Mouse (Mus musculus) liver, embryonic 14.5 days (tissue): ENCODE measurements around the gene Rxfp2. TPM values are rescaled to one million over a fixed set of nuclear protein-coding genes. Genes with fewer than 3 reads are reported as not detected.

Experiments
- ATAC-seq: fragments of 200-750 bp; cut with Nextera tagmentation; 2 replicates; pipeline ENCODE4 v1.8.0; 2017; ENCODE audit warnings: moderate number of reproducible peaks, mild to moderate bottlenecking, moderate library complexity; ENCODE audit not compliant: insufficient read depth
- DNase-seq, 3 experiments: peaks; one replicate each; pipeline ENCODE4 v3.0.0-alpha.2; 2012 to 2013; ENCODE audit warnings: low read depth in 3 of 3, low spot score in 3 of 3
- H3K27ac ChIP-seq: fragments of 300-500 bp; sonication (generic); 2 replicates; pipeline ENCODE4 v1.5.1; 2014; ENCODE audit warnings: moderate library complexity, mild to moderate bottlenecking, control low read depth, inconsistent platforms
- H3K27me3 ChIP-seq: fragments of 300-500 bp; sonication (generic); 2 replicates; pipeline ENCODE4 v1.6.1; 2014; ENCODE audit warnings: mild to moderate bottlenecking, low read length, moderate library complexity; ENCODE audit not compliant: control insufficient read depth, insufficient read depth
- H3K36me3 ChIP-seq: fragments of 300-500 bp; sonication (generic); replicated peaks from 2 replicates; pipeline ENCODE4 v1.6.1; 2014; ENCODE audit warnings: low read depth; ENCODE audit not compliant: control insufficient read depth, insufficient read depth
- H3K4me1 ChIP-seq, 2 experiments: fragments of 200-500 bp in 1 of 2; fragments of 300-500 bp in 1 of 2; sonication (generic) in 1 of 2; replicated peaks; 2 replicates each; pipeline ENCODE4 v1.6.1; 2012 to 2014; ENCODE audit warnings: antibody characterized with exemption in 1 of 2, inconsistent platforms in 1 of 2, low read length in 1 of 2; ENCODE audit not compliant: control insufficient read depth in 2 of 2, insufficient read depth in 2 of 2
- H3K4me2 ChIP-seq: fragments of 300-500 bp; sonication (generic); 2 replicates; pipeline ENCODE4 v1.6.1; 2014; ENCODE audit warnings: low read depth, mild to moderate bottlenecking, control low read depth, moderate library complexity
- H3K4me3 ChIP-seq, 2 experiments: fragments of 200-500 bp in 1 of 2; fragments of 300-500 bp in 1 of 2; sonication (generic) in 1 of 2; 2 replicates each; pipeline ENCODE4 v1.5.1; 2012 to 2014; ENCODE audit warnings: low read depth in 2 of 2, low read length in 2 of 2, mild to moderate bottlenecking in 2 of 2, control low read depth in 1 of 2, inconsistent platforms in 1 of 2, moderate library complexity in 1 of 2; ENCODE audit not compliant: insufficient read depth in 1 of 2
- H3K9ac ChIP-seq: fragments of 300-500 bp; sonication (generic); replicated peaks from 2 replicates; pipeline ENCODE4 v1.6.1; 2014; ENCODE audit warnings: mild to moderate bottlenecking, control low read depth, moderate library complexity
- H3K9me3 ChIP-seq: fragments of 300-500 bp; sonication (generic); 2 replicates; pipeline ENCODE4 v1.6.1; 2016; ENCODE audit warnings: low read length, mixed read lengths; ENCODE audit not compliant: control insufficient read depth
- CTCF ChIP-seq: IDR thresholded peaks from 2 replicates; pipeline ENCODE4 v1.5.1; 2016; ENCODE audit warnings: antibody characterized with exemption, low read depth, control low read depth
- EP300 ChIP-seq: IDR thresholded peaks from 2 replicates; pipeline ENCODE4 v1.6.1; 2016; ENCODE audit warnings: antibody characterized with exemption, low read depth
- WGBS: fragments of 180-500 bp; shearing (Covaris S2); extraction: QIAGEN DNeasy Blood & Tissue Kit; methylation state at CpG from one replicate; pipeline ENCODE4 v1.1.7; 2014; ENCODE audit not compliant: insufficient replicate concordance; 5-methylcytosine and 5-hydroxymethylcytosine counted together
- polyA plus RNA-seq, 2 experiments: library from polyadenylated mRNA; depleted of rRNA in 1 of 2; stranded (reverse) in 1 of 2; unstranded in 1 of 2; fragments of >200 nt; fragmentation: Nextera tagmentation in 1 of 2; extraction: Ambion mirVana in 1 of 2; gene quantifications; 2 replicates each; pipeline versions ENCODE4 v1.2.1 to v1.2.3; 2012 to 2014

Rxfp2 gene
- polyA plus RNA-seq, 2 experiments = not detected

DNA sequence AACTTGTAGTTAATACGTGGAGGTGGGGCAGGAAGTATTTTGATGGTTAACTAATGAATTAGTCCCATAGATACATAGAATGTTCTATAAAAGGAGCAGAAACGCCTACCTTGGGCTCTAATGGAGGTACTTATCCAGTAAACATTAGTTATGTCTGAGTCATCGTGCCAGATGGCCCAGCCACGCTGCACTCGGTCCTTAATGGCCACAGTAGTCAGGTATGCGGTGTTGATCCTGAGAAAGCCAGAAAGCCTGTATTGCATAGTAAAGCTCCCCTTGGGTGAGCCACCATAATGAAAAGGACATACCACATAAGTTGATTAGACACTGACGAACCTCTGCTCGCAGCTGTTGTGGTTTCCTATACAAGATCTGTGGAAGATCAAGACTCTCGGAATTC is 107.4 kb downstream of the Rxfp2 start:
- Histone ChIP-seq H3K9ac (no peak overlapping the region), H3K9me3 (no peaks in the 10 kb centered on the region), H3K4me1 (0 out of 4 replicates have a peak, but pooled peaks cover 0 to 1% of the 10 kb centered on the region in 2 experiments), H3K4me2 (no peak overlapping the region), H3K27ac (no peak overlapping the region), H3K4me3 (no peak overlapping the region), H3K36me3 (no peaks in the 10 kb centered on the region), H3K27me3 (no peaks in the 10 kb centered on the region)
- WGBS = 69% methylated on average over 9 of the region's 9 CpGs
- ATAC-seq = no peak
- TF ChIP-seq CTCF (no peak), EP300 (no peak)
- no peak for DNase-seq

DNA sequence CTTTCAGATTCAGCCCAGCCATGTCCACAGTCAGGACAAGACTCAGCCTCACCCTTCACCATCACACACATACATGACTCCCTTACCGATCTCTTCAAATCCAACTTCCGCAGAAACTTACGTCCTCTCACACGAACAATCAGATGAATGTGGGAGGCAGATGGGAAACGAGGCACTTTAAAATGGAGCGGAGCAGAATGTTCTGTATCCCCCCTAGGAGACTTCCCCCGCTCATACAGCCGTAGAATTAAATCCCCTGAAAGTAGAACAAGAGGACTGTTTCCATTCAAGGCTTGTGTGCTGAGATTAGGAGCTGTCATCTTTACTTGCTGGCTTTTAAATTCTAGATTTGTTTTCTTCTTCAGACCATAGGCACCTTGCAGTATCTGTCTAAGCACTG is 110.0 kb downstream of the Rxfp2 start:
- 83% methylated on average over 8 of the region's 8 CpGs for WGBS
- Histone ChIP-seq H3K27me3 (no peaks in the 10 kb centered on the region), H3K4me1 (no peaks in the 10 kb centered on the region), H3K9ac (no peak overlapping the region), H3K4me2 (no peak overlapping the region), H3K4me3 (no peak overlapping the region), H3K9me3 (no peaks in the 10 kb centered on the region), H3K27ac (no peak overlapping the region), H3K36me3 (no peaks in the 10 kb centered on the region)
- TF ChIP-seq EP300 = no peak
- no peak for TF ChIP-seq CTCF
- DNase-seq = no peak
- ATAC-seq = no peak

DNA sequence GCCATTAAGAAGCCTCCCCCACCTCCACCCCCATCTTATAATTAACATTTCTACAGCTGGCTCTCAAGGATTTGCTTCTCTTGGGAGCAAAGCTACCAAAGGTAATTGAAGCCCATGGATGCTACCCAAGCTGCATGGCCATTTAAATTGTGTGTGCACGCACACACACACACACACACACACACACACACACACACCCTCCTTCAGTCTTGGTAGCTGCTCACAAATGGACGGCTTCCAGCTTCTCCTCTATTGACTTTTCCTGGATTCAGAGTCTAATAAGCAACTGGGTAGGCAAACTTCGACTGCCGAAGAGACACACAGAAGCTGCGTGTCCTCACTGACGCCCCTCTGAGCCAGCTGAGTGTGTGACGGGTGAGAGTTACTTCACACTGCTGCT is 111.7 kb downstream of the Rxfp2 start:
- Histone ChIP-seq H3K27me3 (no peaks in the 10 kb centered on the region), H3K4me2 (no peak overlapping the region), H3K9me3 (no peaks in the 10 kb centered on the region), H3K27ac (no peak overlapping the region), H3K4me1 (peaks cover 6 to 11% of the 10 kb centered on the region in 2 experiments; a peak in 3 of 4 replicates), H3K36me3 (no peaks in the 10 kb centered on the region), H3K9ac (no peak overlapping the region), H3K4me3 (no peak overlapping the region)
- DNase-seq = no peak
- 78% methylated on average over 7 of the region's 7 CpGs for WGBS
- ATAC-seq = no peak
- TF ChIP-seq EP300 = no peak
- TF ChIP-seq CTCF = no peak

DNA sequence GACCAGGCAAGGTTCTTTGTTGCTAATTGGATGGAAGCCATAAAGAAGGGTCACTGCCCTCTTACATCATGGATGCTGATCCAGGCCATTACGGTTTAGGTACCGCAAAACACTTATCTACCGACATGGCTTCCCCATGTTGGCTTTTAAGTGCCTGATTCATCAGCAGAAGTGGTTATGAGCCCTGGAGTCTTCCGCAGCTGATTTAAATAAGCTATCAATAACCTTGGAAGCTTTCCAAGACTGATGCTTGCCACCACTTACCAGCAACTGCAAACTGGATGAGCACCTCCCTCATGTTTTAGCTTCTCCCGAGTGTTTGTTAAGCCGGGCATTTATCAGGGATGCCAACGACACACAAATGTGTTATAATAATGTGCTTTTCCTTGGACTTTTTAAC is 112.7 kb downstream of the Rxfp2 start:
- Histone ChIP-seq H3K4me1 (peaks cover 8 to 21% of the 10 kb centered on the region in 2 experiments), H3K4me3 (no peak overlapping the region), H3K4me2 (no peak overlapping the region), H3K36me3 (no peaks in the 10 kb centered on the region), H3K27me3 (no peaks in the 10 kb centered on the region), H3K27ac (no peak overlapping the region), H3K9me3 (no peaks in the 10 kb centered on the region), H3K9ac (no peak overlapping the region)
- DNase-seq = no peak
- TF ChIP-seq EP300 (no peak), CTCF (no peak)
- no peak for ATAC-seq
- 84% methylated on average over 7 of the region's 7 CpGs for WGBS

Other genes with a start within 250 kb of the Rxfp2 start
- gene Fry, start 100.0 kb downstream of the Rxfp2 start, polyA plus RNA-seq (2012; rRNA removed) = 1.3 and 1.4 TPM in 2 replicates
- 1.9 and 2.5 TPM in 2 replicates for gene Fry, start 100.0 kb downstream of the Rxfp2 start, polyA plus RNA-seq (2014; fragmentation: Nextera tagmentation; extraction: Ambion mirVana)